Mouse (Mus musculus) liver, embryonic 11.5 days (tissue): Measurements from ENCODE around the gene Agtrap. TPM values are rescaled to one million over a fixed set of nuclear protein-coding genes. Genes with fewer than 3 reads are reported as not detected.

Source experiments
- ATAC-seq: fragments of 200-750 bp; cut with Nextera tagmentation; replicated peaks from 2 replicates; pipeline ENCODE4 v1.8.0; 2017; ENCODE audit warnings: moderate number of reproducible peaks, mild to moderate bottlenecking, moderate TSS enrichment, moderate library complexity; ENCODE audit not compliant: low FRiP score
- DNase-seq: peaks from one replicate; pipeline ENCODE4 v3.0.0-alpha.2; 2017; ENCODE audit warnings: low spot score
- H3K27ac ChIP-seq: fragments of 300-500 bp; sonication (generic); 2 replicates; pipeline ENCODE4 v1.5.1; 2014; ENCODE audit warnings: mild to moderate bottlenecking, low read depth, low read length, control low read depth
- H3K27me3 ChIP-seq: fragments of 300-500 bp; sonication (generic); replicated peaks from 2 replicates; pipeline ENCODE4 v1.6.1; 2014; ENCODE audit warnings: low read length, mixed read lengths; ENCODE audit not compliant: control insufficient read depth, insufficient read depth
- H3K36me3 ChIP-seq: fragments of 300-500 bp; sonication (generic); 2 replicates; pipeline ENCODE4 v1.6.1; 2014; ENCODE audit warnings: mild to moderate bottlenecking, low read length, moderate library complexity, mixed read lengths; ENCODE audit not compliant: control insufficient read depth, insufficient read depth
- H3K4me1 ChIP-seq: fragments of 300-500 bp; sonication (generic); replicated peaks from 2 replicates; pipeline ENCODE4 v1.6.1; 2014; ENCODE audit warnings: low read length, mixed read lengths; ENCODE audit not compliant: control insufficient read depth, insufficient read depth
- H3K4me2 ChIP-seq: fragments of 300-500 bp; sonication (generic); 2 replicates; pipeline ENCODE4 v1.6.1; 2014; ENCODE audit warnings: mild to moderate bottlenecking, control low read depth, moderate library complexity
- H3K4me3 ChIP-seq: fragments of 300-500 bp; sonication (generic); 2 replicates; pipeline ENCODE4 v1.5.1; 2014; ENCODE audit warnings: low read depth, low read length, control low read depth
- H3K9ac ChIP-seq: fragments of 300-500 bp; sonication (generic); 2 replicates; pipeline ENCODE4 v1.6.1; 2014; ENCODE audit warnings: low read depth, low read length, control low read depth
- H3K9me3 ChIP-seq: fragments of 300-500 bp; sonication (generic); 2 replicates; pipeline ENCODE4 v1.6.1; 2016; ENCODE audit warnings: low read length, inconsistent platforms, mixed read lengths; ENCODE audit not compliant: control insufficient read depth
- WGBS: fragments of 180-500 bp; shearing (Covaris S2); extraction: QIAGEN DNeasy Blood & Tissue Kit; methylation state at CpG from one replicate; pipeline ENCODE4 v1.1.7; 2014; 5-methylcytosine and 5-hydroxymethylcytosine counted together
- polyA plus RNA-seq: library from polyadenylated mRNA; unstranded; fragments of >200 nt; fragmentation: Nextera tagmentation; extraction: Ambion mirVana; gene quantifications from 2 replicates; pipeline ENCODE4 v1.2.1, GENCODE M21; 2014

The Agtrap gene
- polyA plus RNA-seq, 1 experiment from 2014 or later = 18.3 TPM

GRCm38 (mm10) chr4:148040933-148041610 is 46.8 kb downstream of the Agtrap start:
- under 1% methylated on average over 19 of the region's 19 CpGs for WGBS
- H3K4me3 ChIP-seq = peak overlapping the region; percentile 61
- no peaks in the 10 kb centered on the region for H3K9me3 ChIP-seq
- peaks cover 68% of the 10 kb centered on the region for H3K4me1 ChIP-seq
- peak overlapping the region; percentile 85 for H3K9ac ChIP-seq
- peak overlapping the region; percentile 89 for H3K27ac ChIP-seq
- H3K36me3 ChIP-seq = peaks cover 6% of the 10 kb centered on the region; the same call in 1 of the 2 replicates
- peak; percentile 33 for ATAC-seq
- peak overlapping the region; percentile 96 for H3K4me2 ChIP-seq
- no peaks in the 10 kb centered on the region for H3K27me3 ChIP-seq
- DNase-seq = peak; percentile 73

- Histone ChIP-seq H3K27ac (peak overlapping the region; percentile 89), H3K4me3 (peak overlapping the region; percentile 61), H3K27me3 (no peaks in the 10 kb centered on the region), H3K9me3 (no peaks in the 10 kb centered on the region), H3K9ac (peak overlapping the region; percentile 85), H3K36me3 (peaks cover 2% of the 10 kb centered on the region; the same call in 1 of the 2 replicates), H3K4me1 (peaks cover 60% of the 10 kb centered on the region), H3K4me2 (peak overlapping the region; percentile 96)
- 64% methylated on average over 15 of the region's 15 CpGs for WGBS
- no peak for DNase-seq
- ATAC-seq = no peak
These were observed 47.6 kb downstream of the Agtrap start for GRCm38 (mm10) chr4:148040029-148040830.

- Histone ChIP-seq H3K9me3 (no peaks in the 10 kb centered on the region), H3K4me2 (peak overlapping the region; percentile 96), H3K36me3 (peaks cover under 1% of the 10 kb centered on the region; the same call in 1 of the 2 replicates), H3K9ac (peak overlapping the region; percentile 85), H3K4me1 (peaks cover 52% of the 10 kb centered on the region), H3K27ac (peak overlapping the region; percentile 89), H3K4me3 (peak overlapping the region; percentile 61), H3K27me3 (no peaks in the 10 kb centered on the region)
- ATAC-seq (peak; percentile 1; the same call in 1 of the 2 replicates), DNase-seq (no peak)
- 18% methylated on average over 19 of the region's 19 CpGs for WGBS
These were observed 48.4 kb downstream of the Agtrap start for GRCm38 (mm10) chr4:148039254-148040028.

- H3K27me3 ChIP-seq = no peaks in the 10 kb centered on the region
- peaks cover 46% of the 10 kb centered on the region for H3K4me1 ChIP-seq
- H3K36me3 ChIP-seq = no peaks in the 10 kb centered on the region
- H3K9me3 ChIP-seq = no peaks in the 10 kb centered on the region
- peak within 1 kb of the TSS; percentile 61 for H3K4me3 ChIP-seq
- H3K4me2 ChIP-seq = peak within 1 kb of the TSS; percentile 96
- WGBS = under 1% methylated on average over 54 of the region's 54 CpGs
- H3K9ac ChIP-seq = peak within 1 kb of the TSS; percentile 85
- ATAC-seq (peak; percentile 96), DNase-seq (peak; percentile 99)
- H3K27ac ChIP-seq = peak within 1 kb of the TSS; percentile 89
These were observed 49.1 kb downstream of the Agtrap start, which contains the start of the genes Clcn6 and Mthfr for GRCm38 (mm10) chr4:148038600-148039253. Gene Clcn6 (minus strand): TSS chr4:148038821. Gene Mthfr (plus strand): TSS chr4:148039077.

GRCm38 (mm10) chr4:148038079-148038599 is 49.7 kb downstream of the Agtrap start:
- Histone ChIP-seq H3K27me3 (no peaks in the 10 kb centered on the region), H3K4me3 (peak overlapping the region; percentile 61), H3K9ac (peak overlapping the region; percentile 73), H3K4me1 (peaks cover 45% of the 10 kb centered on the region), H3K4me2 (peak overlapping the region; percentile 87), H3K27ac (peak overlapping the region; percentile 35; the same call in 1 of the 2 replicates), H3K9me3 (no peaks in the 10 kb centered on the region), H3K36me3 (no peaks in the 10 kb centered on the region)
- 7% methylated on average over 26 of the region's 26 CpGs for WGBS
- no peak for ATAC-seq
- DNase-seq = no peak

- H3K9ac ChIP-seq = no peak overlapping the region
- H3K36me3 ChIP-seq = no peaks in the 10 kb centered on the region
- H3K27ac ChIP-seq = no peak overlapping the region
- no peaks in the 10 kb centered on the region for H3K27me3 ChIP-seq
- no peaks in the 10 kb centered on the region for H3K9me3 ChIP-seq
- ATAC-seq (no peak), DNase-seq (no peak)
- H3K4me2 ChIP-seq = no peak overlapping the region
- no peak overlapping the region for H3K4me3 ChIP-seq
- peaks cover 18% of the 10 kb centered on the region for H3K4me1 ChIP-seq
- WGBS = 81% methylated on average over 3 of the region's 3 CpGs
These were observed 52.4 kb downstream of the Agtrap start for GRCm38 (mm10) chr4:148035440-148035839.

GRCm38 (mm10) chr4:148033858-148034410 is 53.9 kb downstream of the Agtrap start:
- DNase-seq (no peak), ATAC-seq (no peak)
- no peaks in the 10 kb centered on the region; the same call in 1 of the 2 replicates for H3K36me3 ChIP-seq
- no peak overlapping the region for H3K4me3 ChIP-seq
- H3K27ac ChIP-seq = no peak overlapping the region
- H3K9me3 ChIP-seq = no peaks in the 10 kb centered on the region
- H3K4me1 ChIP-seq = peaks cover 6% of the 10 kb centered on the region
- H3K27me3 ChIP-seq = no peaks in the 10 kb centered on the region
- no peak overlapping the region for H3K4me2 ChIP-seq
- no peak overlapping the region for H3K9ac ChIP-seq
- 71% methylated on average over 7 of the region's 7 CpGs for WGBS
